Mouse (Mus musculus): ENCODE measurements around the gene Rab38.

GRCm38 (mm10) chr7:88405311-88405710 lies 24.8 kb upstream of the Rab38 start:
- no peak for TF ChIP-seq CTCF (IDR thresholded peaks at IDR 0.05; ENCODE audit: extremely low read depth, insufficient read length, insufficient replicate concordance, low read depth, low read length)
- TF ChIP-seq POLR2A (IDR thresholded peaks at IDR 0.05; ENCODE audit: low read depth, low read length) = no peak
